Mouse (Mus musculus): ENCODE measurements around the gene Ubr7.

Gene Ubr7

DNA sequence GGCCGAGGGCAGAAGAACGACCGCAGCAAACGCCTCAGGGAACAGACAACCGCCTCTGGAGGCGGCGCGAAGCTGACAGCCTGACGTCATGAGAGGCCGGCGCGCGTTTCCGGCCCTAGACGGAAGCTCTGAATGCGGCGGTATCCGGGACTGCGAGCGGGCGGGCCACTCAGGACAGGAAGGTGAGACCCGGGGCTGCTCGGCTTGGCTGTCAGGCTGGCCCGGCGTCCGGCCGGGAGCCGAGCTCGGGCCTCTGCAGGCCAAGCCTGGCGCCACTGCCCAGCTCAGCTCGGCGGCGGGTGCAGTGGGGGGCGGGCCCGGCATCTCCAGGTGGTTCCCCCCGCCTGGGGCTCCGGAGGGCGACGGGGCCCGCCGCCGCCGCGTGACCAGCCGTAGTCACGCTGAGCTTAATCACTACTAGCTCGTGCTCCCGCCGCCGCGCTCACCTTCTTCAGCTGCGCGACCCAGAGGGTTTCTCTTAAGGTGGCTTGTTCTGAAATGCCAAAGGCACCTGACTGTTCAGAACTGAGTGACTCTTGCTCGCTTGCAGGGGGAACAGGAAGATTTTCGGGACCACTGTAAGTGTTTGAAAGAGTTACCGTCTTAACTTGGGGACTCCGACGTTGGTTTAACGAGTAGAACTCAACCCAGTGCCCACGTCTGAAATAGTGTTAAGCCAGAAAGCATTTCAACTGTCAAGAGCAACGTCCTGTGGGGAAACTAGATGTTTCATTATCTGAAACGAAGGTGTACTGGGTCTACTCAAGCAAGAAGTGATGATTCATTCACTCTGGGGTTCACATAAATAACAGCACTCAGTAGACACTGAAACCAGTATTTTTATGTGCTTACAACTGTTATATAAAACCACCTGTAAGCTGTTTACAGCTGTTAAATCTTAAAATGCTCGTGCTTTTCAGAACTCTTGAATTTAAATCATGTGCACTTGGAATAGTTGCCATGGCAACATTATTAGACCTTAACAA, 13.9 kb upstream of the Ubr7 start, which contains the start of the genes Moap1 and Tmem251:
TSS of gene Moap1 (minus strand) at position 73 of the 986 bp plus-strand sequence.
TSS of gene Tmem251 (plus strand) at position 174 of the 986 bp plus-strand sequence.
- DNase-seq: peak; percentile 92

DNA sequence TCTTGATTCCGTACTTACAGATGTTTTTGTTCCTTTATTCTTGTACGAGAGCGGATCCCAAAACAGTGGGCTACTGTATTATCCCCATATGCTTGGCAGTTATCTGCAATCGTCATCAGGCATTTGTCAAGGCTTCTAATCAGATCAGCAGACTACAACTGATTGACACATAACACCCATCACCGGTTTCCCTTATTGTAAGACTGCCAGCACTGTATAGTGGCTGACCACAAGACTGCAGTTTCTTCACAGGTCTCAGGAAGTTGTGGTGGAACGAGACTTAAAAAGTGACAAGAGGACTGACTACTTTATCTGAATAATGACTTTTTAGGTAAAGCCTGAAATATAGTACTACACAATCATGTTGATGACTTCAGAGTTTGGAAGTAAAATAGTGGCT, 12.9 kb upstream of the Ubr7 start:
- DNase-seq: no peak

GRCm38 (mm10) chr12:102748256-102748655, 9.5 kb upstream of the Ubr7 start:
- no peak for DNase-seq

- peak; percentile 68 for DNase-seq
Observed at GRCm38 (mm10) chr12:102756304-102756703, 1.5 kb upstream of the Ubr7 start.

- no peak for DNase-seq
Observed at GRCm38 (mm10) chr12:102757055-102757688, 595 bp upstream of the Ubr7 start.

DNA sequence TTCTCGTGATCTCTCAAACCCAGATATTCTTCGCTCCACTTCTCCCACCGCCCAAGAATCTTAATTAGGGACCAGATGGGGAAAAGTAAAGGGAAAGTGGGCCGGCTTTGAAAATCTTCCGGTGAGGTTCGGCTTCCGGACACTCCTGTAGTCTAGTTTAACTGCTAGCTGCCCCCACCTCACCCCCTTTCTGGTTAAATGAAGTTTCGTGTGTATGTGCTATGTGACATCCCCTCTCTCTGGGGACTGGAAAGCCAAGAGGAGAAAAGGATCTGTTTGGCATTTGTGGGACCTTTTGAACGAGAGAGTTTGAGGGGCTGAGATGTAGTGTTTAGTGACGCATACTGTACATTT, 613 bp downstream of the Ubr7 start, which contains the start of gene Gm20604:
TSS of gene Gm20604 (minus strand) at position 270 of the 354 bp plus-strand sequence.
- DNase-seq: no peak

DNA sequence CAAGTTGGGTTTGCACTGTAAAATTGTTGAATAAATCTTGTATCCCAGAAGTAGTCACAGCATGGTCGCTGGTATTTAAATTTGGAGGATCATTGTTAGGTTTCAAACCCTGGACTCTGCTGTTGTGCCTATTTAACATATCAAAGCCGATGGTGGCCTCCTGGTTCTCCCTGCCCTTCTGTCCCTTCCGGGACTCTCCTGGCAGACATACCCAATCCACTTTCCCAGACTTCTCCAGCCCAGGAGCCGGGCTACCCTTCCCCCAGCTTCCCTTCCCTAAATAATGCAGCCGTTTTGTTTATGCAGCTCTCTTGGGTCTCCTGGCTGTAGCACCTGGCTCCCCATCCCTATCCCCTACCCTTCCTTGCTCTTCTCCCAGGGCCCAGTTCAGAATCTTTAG, 1.2 kb downstream of the Ubr7 start:
- DNase-seq: no peak

DNA sequence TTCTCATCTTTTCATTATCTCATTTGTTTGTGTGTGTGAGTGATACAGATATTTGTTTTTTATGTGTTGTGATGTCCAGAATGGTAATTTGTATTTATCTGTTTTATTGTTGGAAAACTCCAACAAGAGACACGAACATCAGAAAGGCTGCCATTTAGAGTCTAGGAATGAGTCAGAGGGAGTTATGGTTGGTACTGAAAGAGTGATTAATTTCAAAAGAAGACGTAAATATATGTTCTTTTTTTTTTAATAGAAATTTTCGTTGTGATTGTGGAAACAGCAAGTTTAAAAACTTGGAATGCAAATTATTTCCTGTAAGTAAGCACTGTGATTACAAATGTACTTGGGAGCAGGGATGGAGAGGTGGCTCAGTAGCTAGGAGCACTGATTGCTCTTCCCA, 3.9 kb downstream of the Ubr7 start:
- DNase-seq: no peak

DNA sequence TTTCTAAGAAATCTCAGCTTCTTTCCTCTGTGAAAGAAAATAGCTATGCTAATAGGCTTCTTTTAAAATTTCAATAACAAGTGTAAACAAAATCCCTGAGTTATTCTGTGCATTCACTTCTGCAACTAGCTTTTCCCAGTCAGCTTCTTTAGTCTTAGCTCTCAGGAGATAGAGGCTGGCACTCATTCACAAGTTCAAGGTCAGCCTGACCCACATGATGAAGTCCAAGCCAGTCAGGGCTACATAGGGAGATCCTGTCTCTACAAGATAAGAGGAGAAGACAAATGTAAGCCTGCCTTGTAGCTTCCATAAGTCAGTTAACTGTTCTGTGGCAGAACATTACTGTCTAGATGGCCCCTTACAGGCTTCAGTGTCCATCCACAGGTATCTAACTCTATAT, 5.9 kb downstream of the Ubr7 start:
- no peak for DNase-seq

- DNase-seq: no peak
Observed at GRCm38 (mm10) chr12:102769000-102769399, 11.2 kb downstream of the Ubr7 start.

DNA sequence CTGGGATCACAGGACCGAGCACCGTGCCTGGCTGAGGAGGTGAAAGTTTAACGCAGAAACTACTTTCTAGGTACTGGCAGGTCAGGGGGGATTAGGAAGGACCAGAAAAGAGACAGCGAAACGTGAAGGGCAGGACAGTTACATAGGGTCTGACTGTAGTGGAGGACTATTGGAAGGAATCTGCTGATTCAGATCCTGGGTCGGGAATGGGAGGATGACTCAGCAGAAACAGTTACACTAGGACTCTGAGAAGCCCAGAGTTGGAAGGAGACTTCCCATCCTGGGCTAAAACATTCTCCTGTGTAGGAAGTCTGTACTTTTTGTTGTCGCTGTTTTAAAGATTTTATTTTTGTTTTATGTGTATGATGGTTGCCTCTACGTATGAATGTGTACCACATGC, 13.8 kb downstream of the Ubr7 start:
- no peak for DNase-seq

GRCm38 (mm10) chr12:102772676-102773075, 14.9 kb downstream of the Ubr7 start:
- DNase-seq: no peak

- no peak for DNase-seq
Observed at GRCm38 (mm10) chr12:102776035-102776434, 18.3 kb downstream of the Ubr7 start.

DNA sequence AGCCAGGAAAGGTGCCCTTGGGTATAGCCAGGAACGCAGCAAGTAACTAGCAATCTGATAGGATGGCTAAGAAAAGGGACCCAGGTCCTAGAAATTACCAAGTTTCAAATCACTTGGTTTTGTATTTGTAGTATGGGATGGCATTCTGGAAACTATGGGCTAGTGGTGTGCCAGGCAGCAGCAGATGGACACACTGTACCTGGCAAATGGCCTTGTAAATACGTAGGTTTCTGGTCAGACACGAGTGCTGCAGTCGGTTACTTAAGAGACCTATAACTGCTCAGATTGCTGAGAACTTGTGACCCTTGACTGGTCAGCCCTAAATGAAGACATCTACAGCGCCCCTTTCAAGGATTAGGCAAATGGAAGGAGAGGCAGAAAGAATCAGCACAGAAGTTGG, 20.4 kb downstream of the Ubr7 start:
- no peak for DNase-seq

- peak; percentile 30 for DNase-seq
Observed at GRCm38 (mm10) chr12:102779452-102779851, 21.7 kb downstream of the Ubr7 start.

DNA sequence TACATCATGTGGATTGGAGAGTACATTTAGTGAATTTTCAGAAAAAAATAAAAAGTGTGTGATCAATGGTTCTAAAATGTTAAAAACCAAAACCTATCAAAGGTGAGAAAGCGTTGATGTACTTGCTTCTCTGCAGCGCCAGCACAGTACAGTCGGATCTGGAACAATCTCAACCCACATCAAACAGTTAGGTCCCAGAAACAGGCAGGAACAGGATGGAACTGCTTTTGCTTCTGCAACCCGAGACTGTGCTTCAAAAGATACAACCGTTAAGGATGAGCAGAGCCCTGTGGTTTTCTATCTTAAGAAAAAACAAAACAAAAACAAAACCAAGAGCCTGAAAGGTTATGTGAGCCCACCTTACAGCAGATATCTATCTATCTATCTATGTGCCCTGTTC, 25.1 kb downstream of the Ubr7 start:
- no peak for DNase-seq

GRCm38 (mm10) chr12:102784899-102785592, 27.3 kb downstream of the Ubr7 start:
- DNase-seq: no peak

GRCm38 (mm10) chr12:102785593-102785985, 27.8 kb downstream of the Ubr7 start:
- DNase-seq: no peak

DNA sequence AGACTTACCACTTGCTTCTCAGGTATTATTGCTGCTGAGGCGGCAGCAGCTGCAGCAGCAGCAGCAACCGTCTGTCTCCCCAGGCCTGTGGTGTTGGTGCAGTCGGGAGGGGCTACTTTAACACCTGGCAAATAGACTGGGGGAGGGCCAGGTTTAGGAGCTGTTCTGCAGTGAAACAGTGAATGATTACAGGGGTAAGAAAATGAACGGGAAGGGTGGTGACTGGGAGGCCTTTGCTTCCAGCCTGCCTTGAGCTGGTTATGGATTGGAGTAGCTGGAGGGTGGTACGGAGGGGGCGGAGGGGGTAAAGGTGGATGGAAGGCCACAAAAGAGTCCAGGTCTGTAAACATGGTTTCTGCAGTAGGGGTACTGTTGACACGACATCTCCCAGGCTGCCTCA, 30.2 kb downstream of the Ubr7 start:
- peak; percentile 26 for DNase-seq

- DNase-seq: no peak
Observed at GRCm38 (mm10) chr12:102799528-102799927, 41.8 kb downstream of the Ubr7 start.

DNA sequence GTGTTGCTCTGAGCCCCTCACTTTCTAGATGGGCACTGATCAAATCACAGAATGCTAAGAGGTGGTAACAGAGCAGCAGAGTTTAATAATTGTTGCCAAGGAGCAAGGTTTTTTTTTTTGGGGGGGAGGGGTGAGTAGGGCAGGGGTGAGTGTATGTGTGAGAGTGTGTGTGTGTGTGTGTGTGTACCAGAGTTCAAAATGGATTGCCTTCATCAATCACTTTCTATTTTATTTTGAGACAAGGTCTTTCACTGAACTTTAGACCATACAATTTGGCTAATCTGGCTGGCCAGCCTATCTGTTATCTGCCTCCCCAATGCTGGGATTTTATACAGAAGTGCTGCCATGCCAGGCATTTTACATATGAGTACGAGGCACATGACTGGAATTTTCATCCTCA, 57.1 kb downstream of the Ubr7 start:
- no peak for DNase-seq

DNA sequence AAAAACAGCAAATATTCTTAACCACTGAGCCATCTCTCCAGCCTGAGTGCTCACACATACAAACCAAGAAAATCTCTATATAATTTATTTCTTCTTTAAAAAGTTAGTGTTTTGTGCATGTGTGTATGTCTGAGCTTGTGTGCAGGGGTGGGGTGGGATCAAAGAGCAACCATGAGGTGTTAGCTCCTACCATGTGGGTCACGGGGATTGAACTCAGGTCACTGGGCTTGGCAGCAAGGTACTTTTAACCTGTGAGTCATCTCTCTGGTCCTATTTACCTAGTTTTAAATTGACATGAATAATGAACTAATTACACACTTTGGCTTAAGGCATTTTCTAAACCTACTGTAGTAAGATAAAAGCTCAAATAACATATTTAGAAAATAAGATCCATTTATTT, 68.6 kb downstream of the Ubr7 start:
- DNase-seq: no peak

GRCm38 (mm10) chr12:102827119-102827518, 69.4 kb downstream of the Ubr7 start:
- DNase-seq: no peak
